Mouse (Mus musculus) 3T3-L1 (cell line): ENCODE data around the gene Parg.
"Not testable (repeated sequence)": the region's sequence is repeated elsewhere in the genome, so short reads cannot be mapped to it uniquely, and the experiment has no call there.

Experiments used
- DNase-seq: peaks from one replicate; pipeline ENCODE4 v3.0.0-alpha.2; 2015; ENCODE audit warnings: low read depth, low spot score

The Parg gene

DNA sequence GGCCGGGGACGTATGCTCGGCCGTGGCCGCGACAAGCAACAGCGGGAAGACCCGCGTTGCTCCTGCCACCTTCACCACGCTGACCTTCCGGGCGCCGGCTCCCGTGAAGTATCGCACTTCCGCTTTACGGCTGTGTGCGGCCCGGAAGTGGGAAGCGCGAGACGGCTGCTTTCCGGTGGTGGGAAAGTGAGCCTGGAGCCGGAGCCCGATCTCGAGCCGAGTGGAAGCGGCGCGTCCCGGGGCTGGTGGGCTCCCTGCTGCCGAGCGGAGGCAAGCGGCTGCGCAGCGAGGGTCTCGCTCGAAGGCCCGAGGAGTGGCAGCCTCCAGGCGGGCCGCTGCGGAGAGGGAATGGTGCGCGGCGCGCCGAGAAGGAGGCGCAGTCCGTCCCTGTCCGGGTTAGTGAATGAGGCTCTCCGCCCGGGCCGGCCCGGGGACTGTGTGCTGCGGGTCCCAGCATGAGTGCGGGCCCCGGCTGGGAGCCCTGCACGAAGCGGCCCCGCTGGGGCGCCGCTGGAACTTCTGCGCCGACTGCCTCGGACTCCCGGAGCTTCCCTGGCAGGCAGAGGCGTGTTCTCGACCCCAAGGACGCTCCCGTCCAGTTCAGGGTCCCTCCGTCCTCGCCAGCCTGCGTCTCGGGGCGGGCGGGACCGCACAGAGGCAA is at the start of gene Parg, which contains the start of gene Timm23:
Parg (plus strand) TSS at position 159 of the 661 bp plus-strand sequence.
Timm23 (minus strand) TSS at position 108 of the 661 bp plus-strand sequence.
- peak; percentile 87 for DNase-seq

DNA sequence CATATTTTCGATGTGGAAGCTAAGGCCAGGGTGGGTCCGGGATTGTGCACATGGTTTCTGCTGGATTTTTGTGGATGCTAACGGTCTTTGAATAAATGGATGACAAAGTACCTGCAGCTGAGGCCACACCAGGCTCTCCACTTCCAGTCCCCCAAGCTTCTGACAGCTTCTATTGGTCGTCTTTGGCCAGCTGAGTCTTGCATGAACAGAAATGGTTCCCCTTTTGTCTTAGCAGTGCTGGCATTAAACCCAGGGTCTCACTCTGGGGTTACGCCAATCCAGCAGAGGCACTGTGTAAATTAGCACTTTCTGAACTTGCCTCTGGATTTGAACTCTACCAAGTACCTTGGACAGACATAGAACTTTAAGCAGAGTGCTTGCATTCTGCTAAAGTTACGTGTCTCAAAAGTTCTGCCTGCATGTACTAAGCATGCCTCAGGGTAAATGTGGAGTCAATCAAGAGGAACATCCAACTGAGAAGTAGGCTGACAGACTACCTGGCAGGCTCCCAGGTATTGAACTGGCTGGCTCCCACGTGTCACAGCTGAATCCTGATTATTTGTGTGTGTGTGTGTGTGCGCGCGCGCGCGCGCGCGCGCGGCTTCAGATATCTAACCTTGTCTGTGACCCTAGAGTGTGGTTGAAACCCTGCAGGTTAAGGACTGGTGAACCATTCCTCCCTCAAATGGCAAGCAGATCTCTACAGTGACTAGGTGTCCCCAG is 49.3 kb upstream of the Parg start:
- DNase-seq, result no peak

DNA sequence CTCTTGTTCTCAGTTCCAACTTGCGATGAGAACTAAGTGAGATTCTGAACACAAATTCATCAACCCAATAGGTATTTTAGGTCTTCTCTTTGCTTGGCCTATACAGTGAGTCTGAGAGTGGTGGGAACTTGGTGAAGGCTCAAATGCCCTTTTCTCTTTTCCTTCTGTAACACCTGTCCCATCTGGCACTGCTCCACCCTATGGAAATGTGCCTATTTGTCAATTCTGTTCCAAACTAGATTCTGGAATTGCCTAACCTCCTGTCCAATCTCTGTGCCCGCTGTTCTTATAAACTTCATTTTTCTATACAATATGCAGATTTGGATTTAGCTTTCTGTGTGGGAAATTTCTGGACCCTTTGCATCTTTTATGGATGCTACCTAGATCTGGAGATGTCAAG is 48.6 kb upstream of the Parg start:
- no peak for DNase-seq

DNA sequence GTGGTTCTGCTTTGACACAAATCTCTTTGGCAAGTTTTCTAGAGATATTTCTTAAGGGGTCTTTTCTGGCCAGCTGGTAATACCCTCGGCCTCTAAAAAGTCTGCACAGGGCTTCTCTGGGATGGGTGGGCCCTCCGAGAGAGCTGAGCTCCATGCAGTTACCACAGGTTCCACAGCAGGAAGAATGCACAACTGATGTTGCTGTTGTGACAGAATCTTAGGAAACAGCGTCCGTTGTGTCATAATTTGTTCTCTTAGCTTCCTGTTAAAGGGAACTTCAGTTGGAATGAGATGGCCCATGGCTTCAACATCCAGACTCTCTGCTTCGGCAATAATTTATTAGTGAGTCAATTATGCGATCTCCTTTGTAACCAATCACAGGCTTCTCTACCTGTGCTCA is 47.0 kb upstream of the Parg start:
- no peak for DNase-seq

DNA sequence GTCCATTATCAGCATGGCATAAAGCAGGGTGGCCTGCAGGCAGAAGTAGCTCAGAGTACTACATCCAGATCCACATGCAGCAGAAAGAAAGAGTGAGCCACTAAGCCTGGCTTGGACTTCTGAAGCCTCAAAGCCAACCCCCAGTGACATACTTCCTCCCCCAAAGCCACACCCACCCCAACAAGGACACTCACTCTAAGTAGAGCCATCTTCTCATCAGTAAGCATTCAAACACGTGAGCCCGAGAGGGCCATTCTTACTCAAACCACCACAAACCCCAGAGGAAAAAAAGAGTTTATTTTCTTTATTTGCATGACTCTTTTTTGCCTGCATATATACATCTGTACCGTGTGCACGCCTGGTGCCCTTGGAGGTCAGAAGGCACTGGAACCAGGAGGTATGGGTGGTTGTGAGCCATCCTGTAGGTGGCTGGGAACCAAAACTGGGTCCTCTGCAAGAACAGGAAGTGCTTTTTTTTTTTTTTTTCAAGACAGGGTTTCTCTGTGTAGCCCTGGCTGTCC is 42.5 kb upstream of the Parg start:
- peak; percentile 82 for DNase-seq

DNA sequence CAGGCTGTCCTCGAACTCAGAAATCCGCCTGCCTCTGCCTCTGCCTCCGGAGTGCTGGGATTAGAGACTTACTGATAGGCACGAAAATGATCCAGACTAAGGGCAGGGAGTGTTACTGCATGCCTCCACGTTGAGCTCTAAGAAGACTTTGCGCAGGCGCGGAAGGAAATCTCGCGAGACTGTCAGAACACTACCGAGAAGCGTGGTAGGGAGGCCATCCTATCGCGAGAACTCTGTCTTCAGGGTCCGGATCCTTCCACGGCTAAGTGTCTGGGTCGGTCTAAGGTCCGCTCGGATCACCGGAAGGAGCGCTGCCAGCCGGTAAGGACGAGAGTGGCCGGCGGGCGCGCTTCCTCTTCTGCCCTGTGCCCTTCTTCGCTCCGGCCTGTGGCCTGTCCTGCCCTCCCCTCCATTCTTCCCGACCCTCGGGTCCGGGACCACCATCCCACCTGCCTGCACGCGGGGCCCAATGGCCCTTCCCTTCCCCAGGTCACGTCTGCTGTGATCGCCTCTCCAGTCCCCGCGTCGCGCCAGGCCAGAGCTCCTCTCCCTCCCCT is 42.0 kb upstream of the Parg start, which contains the start of gene Ncoa4:
Ncoa4 (plus strand) TSS at position 176 of the 557 bp plus-strand sequence.
- DNase-seq, result peak; percentile 100

DNA sequence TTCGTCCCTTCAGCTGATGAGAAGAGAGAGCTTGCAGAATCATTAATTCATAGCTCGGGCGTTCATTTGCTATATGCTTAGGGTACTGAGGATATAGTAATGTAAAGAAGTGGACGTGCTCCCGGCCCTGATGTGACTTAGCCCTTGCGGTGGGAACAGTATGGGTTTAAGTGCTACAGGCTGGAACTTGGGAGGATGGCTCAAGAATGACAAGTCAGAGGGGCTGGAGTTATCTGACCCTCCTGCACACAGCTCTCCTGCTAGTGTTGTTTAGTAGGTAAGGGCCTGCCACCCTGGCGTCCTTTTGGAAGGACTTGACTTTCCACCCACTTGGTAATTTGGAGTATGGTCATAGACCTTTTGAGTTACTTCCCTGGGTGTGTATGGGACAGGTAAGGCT is 41.2 kb upstream of the Parg start:
- DNase-seq, result no peak

DNA sequence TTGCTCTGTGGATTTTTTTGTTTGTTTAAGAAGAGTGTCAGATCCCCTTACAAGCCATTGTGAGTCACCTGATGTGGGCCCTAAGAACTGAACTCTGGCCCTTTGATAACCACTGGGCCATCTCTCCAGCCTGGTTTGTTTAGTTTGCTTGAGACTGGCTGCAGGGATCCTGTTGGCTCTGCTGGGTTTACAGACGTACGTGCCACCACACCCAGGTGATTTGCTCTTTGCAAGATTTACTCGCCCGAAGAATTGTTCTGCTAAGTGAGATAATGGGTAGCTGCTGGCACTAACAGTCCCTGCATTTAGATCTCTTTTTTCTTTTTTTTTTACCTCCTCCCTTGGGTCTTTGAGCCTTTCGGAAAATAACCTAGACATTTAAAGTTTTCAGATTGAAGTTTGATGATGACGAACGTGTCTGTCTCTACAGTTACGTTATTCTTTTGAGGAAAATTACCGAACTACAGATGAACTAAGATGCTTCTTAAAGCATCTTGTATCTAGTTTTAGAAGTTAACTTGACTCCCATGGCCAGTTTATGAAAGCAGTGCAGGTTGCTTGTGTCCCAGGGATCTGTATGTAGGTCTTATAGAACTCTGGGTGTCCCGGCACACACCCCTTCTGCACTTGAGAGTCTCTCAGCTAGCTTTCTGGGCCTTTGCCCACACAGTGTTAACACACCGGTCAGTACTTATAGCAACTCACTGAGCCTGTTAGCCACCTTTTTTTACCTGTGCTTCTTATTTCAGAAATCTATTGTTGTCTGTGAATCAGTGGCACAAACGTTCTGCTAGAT is 40.5 kb upstream of the Parg start:
- no peak for DNase-seq

DNA sequence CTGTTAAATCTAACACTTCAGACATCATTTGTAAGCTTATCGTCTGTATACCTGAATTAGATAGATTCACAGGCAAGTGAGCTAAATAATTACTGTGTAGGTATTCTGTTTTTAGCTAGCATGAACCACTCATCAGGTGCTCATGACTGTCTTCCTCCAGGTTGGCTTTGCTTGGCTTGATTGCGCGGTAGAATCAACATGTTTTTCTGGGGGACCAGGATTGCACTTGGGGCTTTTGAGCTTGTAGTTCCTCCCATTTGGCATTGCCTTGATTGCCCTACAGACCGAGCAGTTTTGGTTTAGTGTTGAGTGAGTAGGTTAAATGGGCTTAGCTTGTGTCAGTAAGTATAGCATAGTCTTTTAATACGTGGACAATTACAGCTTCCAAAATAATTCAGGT is 39.5 kb upstream of the Parg start:
- no peak for DNase-seq

DNA sequence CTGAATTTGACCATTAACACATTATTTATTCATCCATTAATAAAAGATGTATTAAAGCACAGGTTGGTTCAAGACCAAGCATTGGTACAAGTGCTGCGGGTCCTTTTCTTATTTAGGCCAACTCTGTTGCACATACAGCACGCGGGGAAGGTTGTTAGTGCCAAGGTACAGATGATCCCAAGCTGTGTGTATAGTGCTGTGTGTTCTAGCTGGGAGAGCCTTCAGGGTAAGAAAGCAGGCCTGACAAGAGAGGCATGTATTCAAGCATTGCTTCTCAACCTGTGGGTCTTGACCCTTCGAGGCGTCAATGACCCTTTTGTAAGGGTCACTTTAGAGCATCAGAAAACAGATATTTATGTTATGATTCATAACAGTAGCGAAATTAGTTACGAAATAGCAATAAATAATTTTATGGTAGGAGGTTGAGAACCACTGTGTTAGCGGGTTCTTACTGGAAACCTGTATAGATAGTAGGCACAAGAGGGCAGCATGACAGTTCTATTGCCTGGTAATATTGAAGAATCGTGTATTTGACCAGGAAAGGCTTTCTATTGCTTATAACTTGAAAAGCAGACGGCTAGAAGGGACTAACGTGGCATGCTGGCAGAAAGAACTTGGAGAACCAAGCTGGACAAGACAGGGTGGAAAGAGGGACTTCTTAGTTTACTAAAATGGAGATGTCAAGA is 38.4 kb upstream of the Parg start:
- no peak for DNase-seq

DNA sequence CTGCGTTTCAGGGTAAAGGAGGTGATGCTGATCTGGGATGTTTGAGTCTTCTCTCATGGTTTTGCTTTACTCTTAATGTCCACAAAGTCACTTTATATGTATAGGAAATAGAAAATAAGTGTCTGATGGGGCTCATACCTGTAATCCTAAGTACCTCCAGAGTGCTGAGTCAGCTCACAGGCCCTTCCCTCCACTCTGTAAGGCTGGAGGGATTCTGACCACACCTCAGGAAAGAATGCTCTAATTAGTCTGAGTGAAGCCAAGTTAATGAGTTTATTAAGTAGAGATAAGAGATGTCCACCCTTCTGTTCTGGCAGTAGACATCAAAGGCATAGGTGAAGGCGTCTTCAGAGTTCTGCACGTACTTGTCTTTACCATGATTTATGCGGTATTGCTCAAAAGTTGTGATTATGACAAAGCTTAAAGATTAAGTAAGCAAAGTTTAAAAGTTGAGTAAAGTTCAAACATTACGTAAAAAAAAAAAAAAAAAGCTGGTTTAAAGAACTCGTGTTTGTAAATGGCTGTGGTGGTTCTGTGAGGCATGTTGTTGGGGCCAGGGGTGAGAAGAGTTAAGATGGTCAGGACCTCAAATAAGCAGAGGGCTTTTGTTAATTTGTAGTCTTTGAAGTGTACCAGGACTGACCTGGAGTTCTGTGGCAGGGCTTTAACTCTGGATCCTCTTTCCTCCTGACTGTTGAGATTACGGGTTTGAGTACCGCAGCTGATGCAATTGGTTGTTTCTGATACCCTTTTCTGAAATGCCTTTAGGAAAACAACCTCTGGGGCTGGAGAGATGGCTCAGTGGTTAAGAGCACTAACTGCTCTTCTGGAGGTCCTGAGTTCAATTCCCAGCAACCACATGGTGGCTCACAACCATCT is 37.3 kb upstream of the Parg start:
- no peak for DNase-seq

DNA sequence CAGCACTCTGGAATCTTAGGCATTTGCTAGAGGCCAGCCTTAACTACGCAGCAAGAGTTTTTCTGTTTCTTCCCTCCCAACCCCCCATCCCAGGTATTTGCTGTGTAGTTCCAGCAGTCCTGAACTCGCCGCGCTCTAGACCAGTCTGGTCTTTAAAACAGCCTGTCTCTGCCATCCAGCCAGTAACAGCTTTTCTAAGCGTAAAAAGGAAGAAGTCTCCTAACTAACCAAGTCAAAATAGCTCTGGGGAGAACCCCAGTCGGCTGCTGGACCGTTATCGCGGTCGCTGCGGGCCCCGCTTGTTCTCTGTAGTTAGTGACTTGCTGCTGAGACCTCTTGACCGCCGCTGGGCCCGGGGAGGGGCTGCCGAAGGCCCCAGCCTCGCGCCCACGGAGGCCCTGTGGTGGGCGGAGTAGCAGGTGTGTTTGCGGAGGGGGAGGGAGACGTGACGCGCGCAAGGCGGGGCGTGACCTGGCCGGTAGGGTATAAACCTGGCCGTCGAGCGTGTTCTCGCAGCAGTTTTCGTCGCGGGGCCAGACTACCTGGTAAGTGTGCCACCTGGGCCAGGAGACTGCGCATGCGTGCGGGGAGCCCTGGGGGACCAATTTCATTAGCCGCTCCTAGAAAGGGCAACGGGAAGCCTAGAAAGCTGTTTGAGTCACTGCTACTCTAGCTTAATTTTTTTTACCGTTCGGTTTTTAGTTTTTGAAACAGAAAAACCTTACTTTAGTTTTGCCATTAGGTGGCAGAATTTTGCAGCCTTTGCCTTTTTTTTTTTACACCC is 36.3 kb upstream of the Parg start:
- peak; percentile 71 for DNase-seq

DNA sequence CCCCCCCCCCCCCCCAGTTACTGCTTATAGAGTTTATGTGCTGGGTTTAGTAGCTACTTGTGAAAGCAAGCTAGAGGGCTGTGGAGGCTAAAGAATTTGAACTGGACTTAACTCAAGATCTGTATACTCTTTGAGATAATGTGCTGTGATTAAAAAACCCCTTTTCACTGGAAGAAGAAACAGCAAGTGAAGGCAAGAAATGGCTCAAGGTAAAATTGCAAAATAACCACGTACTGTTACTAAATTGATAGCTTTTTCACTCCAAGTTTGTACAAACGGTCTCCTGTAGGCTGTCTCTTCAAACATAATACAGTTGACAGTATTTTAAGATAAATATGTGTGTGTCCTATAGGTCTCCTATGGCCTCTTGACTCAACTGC is 35.7 kb upstream of the Parg start:
- DNase-seq, result no peak

DNA sequence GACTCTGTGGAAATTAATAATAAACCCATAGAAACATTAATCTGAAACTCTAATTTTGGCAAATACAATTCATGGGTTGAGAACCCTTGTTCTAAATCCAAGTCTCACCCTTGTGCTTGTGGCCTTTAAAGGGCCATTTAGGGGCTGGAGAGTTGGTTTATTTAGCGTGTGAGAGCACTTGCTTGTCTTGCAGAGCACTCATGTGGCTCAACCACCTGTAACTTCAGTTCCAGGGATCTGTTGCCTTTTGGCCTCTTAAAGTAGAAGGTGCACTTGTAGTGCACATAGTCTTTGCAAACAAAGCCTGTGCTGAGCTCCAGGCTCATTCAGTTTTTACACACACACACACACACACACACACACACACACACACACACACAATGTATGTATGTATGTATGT is 34.9 kb upstream of the Parg start:
- DNase-seq, result no peak

DNA sequence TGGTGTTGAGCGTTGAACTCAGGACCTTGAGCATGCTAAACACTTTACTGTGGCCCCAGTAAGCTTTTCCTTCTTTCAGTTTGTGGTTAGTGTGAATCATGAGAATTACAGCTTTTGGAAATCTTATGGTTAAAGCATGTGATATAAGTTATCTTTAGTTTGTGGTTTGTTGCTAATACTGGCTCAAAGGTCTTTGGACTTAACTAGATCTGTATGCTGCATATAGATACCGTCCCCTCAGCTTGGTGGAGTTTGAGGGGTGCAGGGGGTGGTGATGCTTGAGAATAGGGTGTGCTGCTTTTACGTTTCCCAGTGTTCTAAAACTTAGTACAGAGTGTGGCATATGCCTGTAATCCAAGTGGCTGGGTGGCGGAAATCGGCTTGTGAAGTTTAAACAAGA is 34.4 kb upstream of the Parg start:
- peak; percentile 59 for DNase-seq

DNA sequence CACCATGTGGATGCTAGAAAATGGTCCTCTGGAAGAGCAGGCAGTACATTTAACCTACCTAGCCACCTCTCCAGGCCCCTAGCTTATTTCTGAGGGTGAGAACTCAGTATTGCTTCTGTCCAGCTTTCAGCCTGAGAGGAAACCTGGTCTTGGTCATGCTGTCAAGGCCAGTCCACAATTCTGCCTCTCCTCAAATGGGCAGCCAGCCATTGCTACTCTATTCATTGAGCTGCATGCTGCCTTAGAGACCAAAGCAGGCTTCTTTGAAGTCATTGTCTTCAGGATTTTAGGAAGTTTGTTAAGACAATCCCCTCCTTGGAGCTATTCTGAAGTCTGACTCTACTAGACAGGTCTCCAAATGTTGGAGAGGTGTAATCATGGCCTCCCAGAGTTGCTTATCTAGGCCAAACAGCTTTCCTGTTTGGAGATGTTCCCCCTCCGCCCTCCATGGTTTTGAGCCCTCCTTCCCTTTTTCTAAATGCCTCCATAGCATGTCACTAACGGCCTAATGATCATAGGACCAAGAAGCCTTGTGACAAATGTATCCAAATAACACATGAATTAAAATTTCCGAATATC is 33.0 kb upstream of the Parg start:
- DNase-seq, result no peak

DNA sequence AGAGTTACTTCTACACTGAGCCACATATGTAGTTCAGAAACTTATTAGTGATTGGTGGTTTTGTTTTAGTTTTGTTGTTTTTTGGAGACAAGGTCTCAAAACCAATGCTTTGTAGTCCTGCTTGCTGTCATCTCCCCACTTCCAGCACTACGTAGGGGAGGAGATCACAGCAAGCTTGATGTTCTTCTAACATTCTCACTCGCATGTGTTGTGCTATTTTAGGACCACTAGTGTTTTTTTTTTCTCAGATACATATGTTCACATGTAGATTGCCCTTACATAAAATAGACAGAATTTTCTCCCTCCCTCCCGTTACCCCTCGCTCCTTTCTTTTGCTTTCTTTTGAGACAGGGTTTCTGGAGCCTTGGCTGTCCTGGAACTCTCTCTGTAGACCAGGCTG is 31.6 kb upstream of the Parg start:
- no peak for DNase-seq

DNA sequence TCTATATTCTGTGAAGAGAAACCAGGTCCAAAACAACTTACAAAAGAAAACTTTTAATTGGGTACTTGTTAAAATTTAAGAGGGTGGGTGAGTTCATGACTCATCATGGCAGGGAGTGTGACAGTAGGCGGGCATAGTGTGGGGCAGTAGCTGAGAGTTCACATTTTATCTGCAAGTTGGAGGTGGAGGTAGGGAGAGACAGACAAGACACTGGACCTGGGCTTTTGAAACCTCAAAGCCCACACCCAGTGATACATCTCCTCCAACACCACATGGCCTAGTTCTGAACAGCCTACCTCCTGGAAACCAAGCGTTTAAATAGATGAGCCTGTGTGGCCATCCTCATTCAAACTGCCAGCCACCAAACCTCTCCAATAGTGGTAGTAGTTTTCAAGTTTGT is 26.4 kb upstream of the Parg start:
- DNase-seq, result no peak

DNA sequence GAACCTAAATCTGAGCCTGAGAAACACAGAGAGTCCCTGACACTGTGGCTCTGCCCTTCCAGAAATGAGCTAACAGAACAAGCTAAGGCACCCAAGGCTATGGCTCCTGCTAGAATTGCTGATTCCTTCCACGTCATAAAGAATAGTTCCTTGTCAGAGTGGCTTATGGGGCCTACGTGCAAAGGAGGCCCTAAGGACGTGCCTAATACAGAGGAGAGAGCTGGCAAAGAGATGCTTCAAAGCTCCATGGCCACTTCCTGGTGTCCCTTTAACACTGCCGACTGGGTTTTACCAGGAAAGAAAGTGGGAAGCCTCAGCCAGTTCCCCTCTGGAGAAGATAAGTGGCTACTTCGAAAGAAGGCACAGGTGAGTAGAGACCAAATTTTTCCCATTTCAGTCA is 25.2 kb upstream of the Parg start:
- DNase-seq, result not testable (repeated sequence)
